Mouse (Mus musculus): ENCODE data around the gene Klf8.

Gene Klf8

GRCm38 (mm10) chrX:153440018-153440417, 202.8 kb downstream of the Klf8 start:
- DNase-seq (ENCODE audit: low read depth): no peak

Data from 416B (cell line).